Mouse (Mus musculus) lung, postnatal 0 days (tissue): ENCODE measurements at regions not wholly inside any gene's neighbourhood (a gene's known extent, or its start where the extent isn't known, plus 50 kb on each side); places are given as distances from the start of the nearest gene placed in this dataset.
"Not testable (repeated sequence)": the region's sequence is repeated elsewhere in the genome, so short reads cannot be mapped to it uniquely, and the experiment has no call there.

ENCODE experiments used
- ATAC-seq: fragments of 200-750 bp; cut with Nextera tagmentation; 2 replicates; pipeline ENCODE4 v1.8.0; 2017; ENCODE audit warnings: moderate library complexity
- DNase-seq: peaks from one replicate; pipeline ENCODE4 v3.0.0-alpha.2; 2016; ENCODE audit warnings: low spot score
- H3K27ac ChIP-seq: fragments of 300-500 bp; sonication (generic); 2 replicates; pipeline ENCODE4 v1.5.1; 2014; ENCODE audit warnings: antibody characterized with exemption, mild to moderate bottlenecking, low read length, mixed read lengths
- H3K27me3 ChIP-seq: fragments of 300-500 bp; sonication (generic); replicated peaks from 2 replicates; pipeline ENCODE4 v1.6.1; 2014; ENCODE audit warnings: low read length, mixed read lengths; ENCODE audit not compliant: insufficient read depth
- H3K36me3 ChIP-seq: fragments of 300-500 bp; sonication (generic); 2 replicates; pipeline ENCODE4 v1.6.1; 2014; ENCODE audit warnings: low read length, mixed read lengths; ENCODE audit not compliant: insufficient read depth
- H3K4me1 ChIP-seq: fragments of 300-500 bp; sonication (generic); 2 replicates; pipeline ENCODE4 v1.6.1; 2014; ENCODE audit warnings: antibody characterized with exemption, low read depth, low read length, mixed read lengths; ENCODE audit not compliant: insufficient read depth
- H3K4me2 ChIP-seq: fragments of 300-500 bp; sonication (generic); replicated peaks from 2 replicates; pipeline ENCODE4 v1.6.1; 2014; ENCODE audit warnings: low read depth, mild to moderate bottlenecking, low read length, moderate library complexity, mixed read lengths
- H3K4me3 ChIP-seq: fragments of 300-500 bp; sonication (generic); 2 replicates; pipeline ENCODE4 v1.5.1; 2014; ENCODE audit warnings: low read depth, low read length
- H3K9ac ChIP-seq: fragments of 300-500 bp; sonication (generic); replicated peaks from 2 replicates; pipeline ENCODE4 v1.6.1; 2014; ENCODE audit warnings: low read depth, mild to moderate bottlenecking
- H3K9me3 ChIP-seq: fragments of 300-500 bp; sonication (generic); 2 replicates; pipeline ENCODE4 v1.6.1; 2016; ENCODE audit warnings: low read length, mixed read lengths
- CTCF ChIP-seq: IDR thresholded peaks from 2 replicates; pipeline ENCODE4 v1.5.1; 2016; ENCODE audit warnings: antibody characterized with exemption, mild to moderate bottlenecking
- EP300 ChIP-seq: IDR thresholded peaks from 2 replicates; pipeline ENCODE4 v1.6.1; 2016; ENCODE audit warnings: antibody characterized with exemption, mild to moderate bottlenecking, control low read depth
- WGBS: fragments of 180-500 bp; shearing (Covaris S2); extraction: QIAGEN DNeasy Blood & Tissue Kit; methylation state at CpG from one replicate; pipeline ENCODE4 v1.1.7; 2014; 5-methylcytosine and 5-hydroxymethylcytosine counted together

GRCm38 (mm10) chr16:12611106-12611505 lies 498.4 kb upstream of the Ercc4 start:
- H3K9ac ChIP-seq, result no peak overlapping the region
- H3K4me3 ChIP-seq, result no peak overlapping the region
- DNase-seq, result no peak
- WGBS, result 61% methylated on average over 1 of the region's 1 CpGs
- no peak for ATAC-seq
- no peaks in the 10 kb centered on the region for H3K9me3 ChIP-seq
- no peak overlapping the region for H3K27ac ChIP-seq
- H3K27me3 ChIP-seq, result no peaks in the 10 kb centered on the region
- H3K36me3 ChIP-seq, result no peaks in the 10 kb centered on the region
- TF ChIP-seq CTCF (no peak), EP300 (no peak)
- no peak overlapping the region for H3K4me2 ChIP-seq
- H3K4me1 ChIP-seq, result no peaks in the 10 kb centered on the region

- Histone ChIP-seq H3K9ac (no peak overlapping the region), H3K27me3 (no peaks in the 10 kb centered on the region), H3K4me2 (no peak overlapping the region), H3K4me1 (no peaks in the 10 kb centered on the region), H3K36me3 (no peaks in the 10 kb centered on the region), H3K4me3 (no peak overlapping the region), H3K9me3 (no peaks in the 10 kb centered on the region), H3K27ac (no peak overlapping the region)
- ATAC-seq, result no peak
- no peak for DNase-seq
- WGBS, result 49% methylated on average over 3 of the region's 3 CpGs
- TF ChIP-seq CTCF, result no peak
- TF ChIP-seq EP300, result no peak
Measured at GRCm38 (mm10) chr16:12617781-12618180, 491.7 kb upstream of the Ercc4 start.

- TF ChIP-seq CTCF (no peak), EP300 (no peak)
- no peaks in the 10 kb centered on the region for H3K4me1 ChIP-seq
- H3K36me3 ChIP-seq, result no peaks in the 10 kb centered on the region
- DNase-seq, result no peak
- H3K9ac ChIP-seq, result no peak overlapping the region
- H3K4me3 ChIP-seq, result no peak overlapping the region
- no peaks in the 10 kb centered on the region for H3K27me3 ChIP-seq
- ATAC-seq, result no peak
- no peaks in the 10 kb centered on the region for H3K9me3 ChIP-seq
- H3K27ac ChIP-seq, result no peak overlapping the region
- H3K4me2 ChIP-seq, result no peak overlapping the region
Measured at GRCm38 (mm10) chr16:12632533-12632932, 477.0 kb upstream of the Ercc4 start.

GRCm38 (mm10) chr16:12638971-12639640 lies 470.4 kb upstream of the Ercc4 start:
- ATAC-seq (no peak), DNase-seq (no peak)
- Histone ChIP-seq H3K9ac (no peak overlapping the region), H3K36me3 (no peaks in the 10 kb centered on the region), H3K4me2 (no peak overlapping the region), H3K27ac (no peak overlapping the region), H3K4me3 (no peak overlapping the region), H3K9me3 (no peaks in the 10 kb centered on the region), H3K4me1 (no peaks in the 10 kb centered on the region), H3K27me3 (no peaks in the 10 kb centered on the region)
- WGBS, result 67% methylated on average over 1 of the region's 1 CpGs
- TF ChIP-seq EP300 (no peak), CTCF (no peak)

GRCm38 (mm10) chr16:12643053-12643452 lies 466.4 kb upstream of the Ercc4 start:
- Histone ChIP-seq H3K4me2 (no peak overlapping the region), H3K36me3 (no peaks in the 10 kb centered on the region), H3K9me3 (no peaks in the 10 kb centered on the region), H3K4me1 (no peaks in the 10 kb centered on the region), H3K27ac (no peak overlapping the region), H3K4me3 (no peak overlapping the region), H3K27me3 (no peaks in the 10 kb centered on the region), H3K9ac (no peak overlapping the region)
- DNase-seq, result no peak
- no peak for TF ChIP-seq EP300
- ATAC-seq, result no peak

- H3K4me2 ChIP-seq, result no peak overlapping the region
- no peaks in the 10 kb centered on the region for H3K36me3 ChIP-seq
- ATAC-seq (no peak), DNase-seq (no peak)
- no peak overlapping the region for H3K4me3 ChIP-seq
- H3K9ac ChIP-seq, result no peak overlapping the region
- no peaks in the 10 kb centered on the region for H3K9me3 ChIP-seq
- 72% methylated on average over 2 of the region's 2 CpGs for WGBS
- no peaks in the 10 kb centered on the region for H3K27me3 ChIP-seq
- TF ChIP-seq EP300 (no peak), CTCF (no peak)
- H3K4me1 ChIP-seq, result no peaks in the 10 kb centered on the region
- no peak overlapping the region for H3K27ac ChIP-seq
Measured at GRCm38 (mm10) chr16:12644621-12645020, 464.9 kb upstream of the Ercc4 start.

GRCm38 (mm10) chr16:12652180-12652579 lies 457.3 kb upstream of the Ercc4 start:
- H3K9me3 ChIP-seq, result no peaks in the 10 kb centered on the region
- H3K27ac ChIP-seq, result no peak overlapping the region
- H3K4me1 ChIP-seq, result no peaks in the 10 kb centered on the region
- ATAC-seq, result no peak
- no peak overlapping the region for H3K9ac ChIP-seq
- H3K36me3 ChIP-seq, result no peaks in the 10 kb centered on the region
- TF ChIP-seq CTCF (no peak), EP300 (no peak)
- H3K4me2 ChIP-seq, result no peak overlapping the region
- H3K4me3 ChIP-seq, result no peak overlapping the region
- no peak for DNase-seq
- H3K27me3 ChIP-seq, result no peaks in the 10 kb centered on the region
- 73% methylated on average over 3 of the region's 3 CpGs for WGBS

- H3K4me1 ChIP-seq, H3K27ac ChIP-seq, H3K27me3 ChIP-seq, DNase-seq, ATAC-seq, H3K9me3 ChIP-seq, H3K36me3 ChIP-seq, H3K9ac ChIP-seq, H3K4me2 ChIP-seq, H3K4me3 ChIP-seq: not testable (repeated sequence)
- 50% methylated on average over 1 of the region's 1 CpGs for WGBS
Measured at GRCm38 (mm10) chr16:12673656-12674055, 435.8 kb upstream of the Ercc4 start.
